Mouse (Mus musculus) forelimb bud, embryonic 11.5 days (tissue): ENCODE data around the gene Eif5a2.

Source experiments
- DNase-seq: peaks from one replicate; pipeline ENCODE4 v3.0.0-alpha.2; 2012; ENCODE audit warnings: low read depth, low spot score

Eif5a2 gene

DNA sequence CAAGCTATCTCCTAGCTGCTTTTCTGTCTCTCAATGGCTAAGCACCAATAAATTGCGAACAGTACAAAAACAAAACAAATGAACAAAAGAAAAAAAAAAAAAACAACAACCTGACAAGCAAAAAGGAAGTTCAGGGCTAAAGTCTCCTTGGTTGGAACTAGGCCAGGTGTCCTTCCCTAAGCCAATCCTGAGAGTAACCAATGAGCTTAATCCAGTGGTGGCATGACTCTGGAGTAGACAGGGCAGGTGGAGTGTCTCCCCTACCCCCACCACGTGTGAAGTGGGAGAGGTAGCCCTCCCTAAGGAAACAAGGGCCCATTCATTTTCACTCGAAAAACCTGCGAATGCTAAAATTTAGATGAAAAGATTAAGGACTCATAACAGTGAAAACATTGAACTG lies 30.4 kb downstream of the Eif5a2 start:
- DNase-seq: no peak

DNA sequence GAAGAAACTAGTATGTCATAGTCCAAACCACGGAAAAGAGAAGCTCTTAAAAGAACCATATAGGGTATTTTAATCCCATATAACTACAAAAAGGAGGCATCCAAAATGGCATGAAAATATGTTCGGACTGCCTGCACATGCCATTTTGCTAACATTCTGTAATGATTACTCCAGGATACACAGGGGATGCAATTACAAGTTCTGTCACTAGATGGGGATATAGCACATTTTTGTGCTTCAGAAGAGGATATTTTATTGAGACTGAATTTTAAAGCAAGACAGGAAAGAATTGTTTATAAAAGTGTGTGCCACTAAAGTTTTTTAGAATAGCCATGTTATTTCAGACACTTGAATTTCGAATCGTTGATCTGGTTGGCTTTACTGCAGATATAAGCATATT lies 33.3 kb downstream of the Eif5a2 start:
- DNase-seq: peak; percentile 85

DNA sequence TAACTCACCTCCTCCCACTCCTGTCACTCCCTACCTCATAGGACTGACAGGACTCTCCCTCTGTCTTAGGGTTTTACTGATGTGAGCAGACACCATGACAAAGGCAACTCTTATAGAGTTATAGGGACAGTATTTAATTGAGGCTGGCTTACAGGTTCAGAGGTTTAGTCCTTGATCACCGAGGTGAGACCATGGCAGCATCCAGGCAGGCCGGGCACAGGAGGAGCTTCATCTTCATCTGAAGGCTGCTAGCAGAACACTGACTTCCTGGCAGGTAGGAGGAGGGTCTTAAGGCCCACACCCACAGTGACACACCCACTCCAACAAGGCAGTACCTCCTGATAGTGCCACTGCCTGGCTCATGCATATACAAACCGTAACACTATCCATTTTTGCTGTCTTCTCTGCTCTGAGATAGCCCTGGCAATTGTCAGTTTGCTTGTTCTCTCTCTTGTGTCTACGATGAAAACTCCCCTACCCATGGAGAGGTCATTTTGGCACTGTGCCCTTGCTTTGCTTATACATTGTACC lies 35.0 kb downstream of the Eif5a2 start:
- no peak for DNase-seq

DNA sequence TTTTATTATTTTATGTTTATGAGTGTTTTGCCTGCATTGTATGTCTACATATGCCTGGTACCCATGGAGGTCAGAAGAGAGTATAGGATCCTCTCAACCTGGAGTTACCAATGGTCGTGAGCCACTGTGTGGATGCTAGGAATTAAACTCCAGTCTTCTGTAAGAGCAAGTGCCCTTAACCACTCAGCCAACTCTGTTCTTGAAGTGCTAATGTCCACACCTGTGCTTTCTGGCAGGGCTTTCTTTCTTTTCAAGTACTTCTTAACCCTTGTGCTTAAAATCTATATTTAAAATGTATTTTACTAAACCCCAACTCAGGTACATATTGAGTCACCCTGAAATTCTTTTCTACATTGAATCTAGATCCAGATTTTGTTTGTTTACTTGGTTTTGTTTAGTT lies 45.2 kb downstream of the Eif5a2 start:
- no peak for DNase-seq

DNA sequence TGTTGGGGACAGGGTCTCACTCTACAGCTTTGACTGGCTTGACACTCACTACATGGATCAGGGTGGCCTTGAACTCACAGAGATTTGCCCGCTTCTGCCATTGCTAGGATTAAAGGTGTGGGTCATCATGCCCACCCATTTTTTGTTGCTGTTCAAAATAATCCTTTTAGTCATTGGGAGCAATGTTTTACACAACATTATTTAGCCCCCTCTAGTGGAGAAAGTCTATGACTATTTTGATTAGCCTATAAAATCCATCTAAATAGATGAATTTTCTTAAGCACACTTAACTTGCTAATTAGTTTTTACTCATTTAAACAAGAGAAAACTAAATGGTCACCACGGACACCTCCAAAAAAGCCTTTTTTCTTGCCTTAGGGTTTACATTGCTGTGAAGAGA lies 46.5 kb downstream of the Eif5a2 start:
- no peak for DNase-seq

DNA sequence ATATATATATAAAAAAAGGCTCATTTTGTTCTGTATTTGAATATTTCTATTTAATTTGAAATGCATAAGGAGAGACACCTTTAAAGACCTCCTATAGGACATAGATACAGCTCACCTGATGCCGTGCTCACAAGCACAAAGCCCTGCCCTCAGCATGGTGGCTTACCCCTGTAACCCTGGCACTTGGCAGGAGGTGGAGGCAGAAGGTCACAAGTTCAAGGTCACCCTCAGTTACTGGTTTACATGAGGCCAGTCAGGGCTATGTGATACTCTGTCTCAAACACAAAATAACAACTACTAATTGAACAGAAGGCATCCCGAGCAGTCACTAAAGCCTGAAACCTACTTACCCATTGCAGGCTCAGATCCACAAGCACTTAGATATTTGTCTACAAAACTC lies 48.4 kb downstream of the Eif5a2 start:
- no peak for DNase-seq

DNA sequence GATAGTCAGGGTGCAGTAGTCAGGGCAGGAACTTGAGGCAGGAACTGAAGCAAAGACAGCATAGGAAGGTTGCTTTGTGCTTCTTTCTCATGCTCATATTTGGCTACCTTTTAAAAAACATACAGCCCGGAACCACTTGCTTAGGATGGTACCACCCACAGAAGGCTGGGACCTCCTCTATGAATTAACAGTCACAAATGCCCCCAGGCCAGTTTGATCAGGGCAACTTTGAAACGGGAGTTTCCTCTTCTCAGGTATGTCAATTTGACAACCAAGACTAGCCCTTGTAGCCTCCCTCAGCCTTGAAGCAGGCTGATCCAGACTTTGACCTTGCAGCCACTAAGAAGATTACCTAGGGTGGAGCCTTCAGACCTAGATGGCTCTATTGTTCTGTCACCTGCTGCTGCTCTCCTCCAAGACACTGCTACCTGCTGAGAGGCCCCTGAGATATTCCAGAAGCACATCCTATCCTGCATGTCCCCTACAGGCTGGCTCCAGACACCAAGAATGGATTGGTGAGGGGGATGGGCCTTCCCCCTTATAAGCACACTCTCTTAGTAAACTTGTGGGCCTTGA lies 55.8 kb downstream of the Eif5a2 start:
- no peak for DNase-seq

DNA sequence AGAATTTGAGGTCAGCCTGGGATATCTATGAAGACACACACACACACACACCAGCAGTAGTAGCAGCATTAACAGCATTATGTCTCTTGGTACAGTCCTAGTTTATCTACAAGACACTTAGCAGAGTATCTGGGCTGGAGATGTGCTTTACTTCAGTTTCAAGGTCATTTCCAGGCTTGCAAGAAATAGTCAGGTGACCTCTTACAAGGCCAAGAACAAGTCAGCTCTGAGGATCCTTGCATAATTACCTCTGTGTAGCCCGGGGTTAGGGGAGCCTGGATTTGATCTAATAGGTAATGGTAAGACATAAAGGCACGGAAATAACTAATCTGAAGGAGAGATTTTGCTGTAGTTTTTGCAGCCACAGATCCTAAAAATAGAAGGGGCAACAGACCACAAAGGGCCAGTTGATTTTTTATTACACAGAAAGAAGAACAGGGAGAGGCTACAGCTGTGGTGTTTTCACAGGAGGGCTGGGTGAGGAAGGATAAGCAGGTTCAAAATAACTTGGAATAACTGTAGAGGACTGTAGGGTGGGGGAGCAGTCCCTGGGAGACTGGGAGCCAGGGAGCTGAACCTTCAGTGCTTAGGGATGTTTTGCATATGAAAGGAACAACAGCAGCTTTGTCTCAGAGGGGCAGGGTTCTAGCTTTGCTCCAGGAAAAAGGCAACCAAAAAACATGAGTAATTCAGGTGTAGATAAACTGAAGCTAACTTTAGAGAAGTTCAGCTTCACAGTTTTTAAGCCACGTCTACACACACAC lies 61.0 kb downstream of the Eif5a2 start:
- no peak for DNase-seq

DNA sequence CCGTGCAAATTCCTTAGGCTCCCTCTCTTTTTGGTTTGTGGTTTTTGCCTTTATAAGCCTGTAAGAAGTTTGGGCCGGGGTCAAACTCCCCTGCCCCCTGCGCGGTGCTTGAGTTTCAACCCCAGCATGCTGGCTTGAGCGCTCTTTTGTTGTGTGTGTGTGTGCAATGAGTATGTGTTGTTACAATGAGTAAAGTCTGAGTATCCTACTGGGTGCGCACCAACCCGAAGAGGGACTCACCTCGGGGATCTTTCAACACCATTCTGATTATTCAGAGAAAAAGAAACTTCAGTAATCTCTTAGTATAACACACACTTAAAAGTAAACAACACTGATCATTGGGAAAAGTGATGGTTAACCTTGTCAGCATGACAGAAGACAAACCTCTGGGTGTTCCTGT lies 62.2 kb downstream of the Eif5a2 start:
- no peak for DNase-seq

DNA sequence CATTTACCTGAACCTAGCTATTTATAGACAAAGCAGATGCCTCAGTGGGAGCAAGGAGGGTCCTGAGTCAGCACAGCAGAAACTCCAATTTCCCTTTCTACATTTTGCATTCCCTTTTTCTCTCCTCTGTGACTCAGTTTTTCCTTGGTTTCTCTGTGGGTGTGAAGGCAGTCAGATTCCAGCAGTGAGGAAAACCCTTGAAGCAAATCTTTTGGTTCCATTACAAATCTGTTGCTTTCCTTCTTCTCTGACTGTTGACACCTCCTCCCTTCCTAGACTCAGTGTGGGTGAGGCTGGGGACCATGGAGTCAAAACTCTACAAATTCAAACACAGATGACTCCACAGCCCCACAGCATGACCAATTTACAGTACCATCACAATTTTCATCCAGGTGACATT lies 66.0 kb downstream of the Eif5a2 start:
- no peak for DNase-seq
